Mouse (Mus musculus) kidney, embryonic 14.5 days (tissue): Measurements from ENCODE around the gene Adprm. TPM values are rescaled to one million over a fixed set of nuclear protein-coding genes. Genes with fewer than 3 reads are reported as not detected.
"Not testable (repeated sequence)": the region's sequence is repeated elsewhere in the genome, so short reads cannot be mapped to it uniquely, and the experiment has no call there.

ENCODE experiments used
- ATAC-seq: fragments of 200-750 bp; cut with Nextera tagmentation; 2 replicates; pipeline ENCODE4 v1.8.0; 2017; ENCODE audit warnings: moderate number of reproducible peaks, mild to moderate bottlenecking, moderate TSS enrichment, moderate library complexity; ENCODE audit not compliant: low FRiP score, low TSS enrichment
- H3K27ac ChIP-seq: fragments of 300-500 bp; sonication (generic); 2 replicates; pipeline ENCODE4 v1.5.1; 2014; ENCODE audit warnings: low read depth, mild to moderate bottlenecking, low read length, moderate library complexity, mixed read lengths
- H3K27me3 ChIP-seq: fragments of 300-500 bp; sonication (generic); 2 replicates; pipeline ENCODE4 v1.6.1; 2014; ENCODE audit warnings: mild to moderate bottlenecking, low read length; ENCODE audit not compliant: control insufficient read depth, insufficient read depth
- H3K36me3 ChIP-seq: fragments of 300-500 bp; sonication (generic); 2 replicates; pipeline ENCODE4 v1.6.1; 2014; ENCODE audit warnings: low read length, mixed read lengths; ENCODE audit not compliant: control insufficient read depth, insufficient read depth
- H3K4me1 ChIP-seq: fragments of 300-500 bp; sonication (generic); 2 replicates; pipeline ENCODE4 v1.6.1; 2014; ENCODE audit warnings: low read length, mixed read lengths; ENCODE audit not compliant: control insufficient read depth, insufficient read depth
- H3K4me2 ChIP-seq: fragments of 300-500 bp; sonication (generic); replicated peaks from 2 replicates; pipeline ENCODE4 v1.6.1; 2014; ENCODE audit warnings: low read depth, mild to moderate bottlenecking, low read length
- H3K4me3 ChIP-seq: fragments of 300-500 bp; sonication (generic); 2 replicates; pipeline ENCODE4 v1.5.1; 2014; ENCODE audit warnings: mild to moderate bottlenecking, low read length
- H3K9ac ChIP-seq: fragments of 300-500 bp; sonication (generic); 2 replicates; pipeline ENCODE4 v1.6.1; 2014; ENCODE audit warnings: low read depth, mild to moderate bottlenecking, low read length, moderate library complexity
- H3K9me3 ChIP-seq: fragments of 300-500 bp; sonication (generic); 2 replicates; pipeline ENCODE4 v1.6.1; 2016; ENCODE audit warnings: low read length; ENCODE audit not compliant: control insufficient read depth
- WGBS: fragments of 180-500 bp; shearing (Covaris S2); extraction: QIAGEN DNeasy Blood & Tissue Kit; methylation state at CpG from one replicate; pipeline ENCODE4 v1.1.7; 2014; 5-methylcytosine and 5-hydroxymethylcytosine counted together
- polyA plus RNA-seq: library from polyadenylated mRNA; unstranded; fragments of >200 nt; fragmentation: Nextera tagmentation; extraction: Ambion mirVana; gene quantifications from 2 replicates; pipeline ENCODE4 v1.2.1, GENCODE M21; 2014

The Adprm gene
- polyA plus RNA-seq, 1 experiment from 2014 or later: 27.7 TPM

DNA sequence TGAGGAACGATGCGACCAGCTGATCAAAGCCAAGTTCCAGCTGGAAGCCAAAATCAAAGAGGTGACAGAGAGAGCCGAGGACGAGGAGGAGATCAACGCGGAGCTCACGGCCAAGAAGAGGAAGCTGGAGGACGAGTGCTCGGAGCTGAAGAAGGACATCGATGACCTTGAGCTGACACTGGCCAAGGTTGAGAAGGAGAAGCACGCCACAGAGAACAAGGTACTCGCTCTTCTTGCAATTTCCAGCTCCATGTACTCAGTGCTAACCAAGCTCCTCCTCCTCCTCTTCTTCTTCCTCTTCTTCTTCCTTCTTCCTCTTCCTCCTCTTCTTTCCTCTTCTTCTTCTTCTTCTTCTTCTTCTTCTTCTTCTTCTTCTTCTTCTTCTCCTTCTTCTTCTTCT is 40.0 kb upstream of the Adprm start:
- not testable (repeated sequence) for H3K27me3 ChIP-seq, H3K4me1 ChIP-seq, ATAC-seq, H3K4me2 ChIP-seq, H3K36me3 ChIP-seq, H3K27ac ChIP-seq, H3K4me3 ChIP-seq, H3K9me3 ChIP-seq, H3K9ac ChIP-seq
- WGBS: 88% methylated on average over 12 of the region's 12 CpGs

DNA sequence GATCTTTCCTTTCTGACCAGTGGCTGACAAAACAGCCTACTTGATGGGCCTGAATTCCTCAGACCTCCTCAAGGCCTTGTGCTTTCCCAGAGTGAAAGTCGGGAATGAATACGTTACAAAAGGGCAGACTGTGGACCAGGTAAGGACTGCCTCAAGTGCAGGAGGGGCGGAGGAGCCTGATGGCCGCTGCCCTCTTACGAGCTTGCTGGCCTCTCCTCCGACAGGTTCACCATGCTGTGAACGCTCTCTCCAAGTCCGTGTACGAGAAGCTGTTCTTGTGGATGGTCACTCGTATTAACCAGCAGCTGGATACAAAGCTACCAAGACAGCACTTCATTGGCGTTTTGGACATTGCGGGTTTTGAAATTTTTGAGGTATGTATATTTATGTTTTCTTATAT is 34.8 kb upstream of the Adprm start:
- H3K27me3 ChIP-seq: peaks cover 11% of the 10 kb centered on the region
- no peak overlapping the region for H3K4me2 ChIP-seq
- no peak overlapping the region for H3K27ac ChIP-seq
- WGBS: 88% methylated on average over 12 of the region's 12 CpGs
- no peaks in the 10 kb centered on the region for H3K4me1 ChIP-seq
- no peaks in the 10 kb centered on the region for H3K9me3 ChIP-seq
- H3K4me3 ChIP-seq: no peak overlapping the region
- H3K9ac ChIP-seq: no peak overlapping the region
- ATAC-seq: no peak
- no peaks in the 10 kb centered on the region for H3K36me3 ChIP-seq

DNA sequence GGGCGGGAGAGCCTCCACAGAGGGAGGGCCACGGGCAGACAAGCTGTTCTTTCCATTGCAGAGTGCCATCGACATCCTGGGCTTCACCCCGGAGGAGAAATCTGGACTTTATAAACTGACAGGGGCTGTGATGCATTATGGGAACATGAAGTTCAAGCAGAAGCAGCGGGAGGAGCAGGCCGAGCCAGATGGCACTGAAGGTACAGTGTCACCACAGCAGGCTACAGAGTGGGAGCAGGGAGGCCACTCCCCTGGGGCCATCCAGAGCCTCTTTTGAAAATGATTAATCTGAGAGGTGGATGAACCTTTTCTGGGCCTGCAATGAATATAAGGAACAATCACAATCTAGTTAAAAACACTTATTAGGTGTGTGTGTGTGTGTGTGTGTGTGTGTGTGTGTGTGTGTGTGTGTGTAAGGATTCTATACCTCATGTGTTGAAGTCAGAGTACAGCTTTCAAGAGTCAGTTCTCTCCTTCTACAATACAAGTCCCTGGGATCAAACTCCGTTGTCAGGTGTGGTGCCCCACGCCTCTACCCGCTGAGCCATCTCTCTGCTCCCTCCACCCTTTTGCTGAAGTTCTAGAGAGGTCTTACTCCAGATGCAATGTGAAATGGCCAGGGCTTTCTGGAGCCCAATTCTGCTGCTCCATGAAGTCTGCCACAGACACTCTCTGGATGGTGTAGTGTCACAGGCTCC is 34.2 kb upstream of the Adprm start:
- Histone ChIP-seq H3K27me3 (peaks cover 11% of the 10 kb centered on the region), H3K27ac (no peak overlapping the region), H3K4me3 (no peak overlapping the region), H3K4me1 (no peaks in the 10 kb centered on the region), H3K4me2 (no peak overlapping the region), H3K36me3 (no peaks in the 10 kb centered on the region), H3K9me3 (no peaks in the 10 kb centered on the region), H3K9ac (no peak overlapping the region)
- ATAC-seq: no peak
- WGBS: 59% methylated on average over 9 of the region's 9 CpGs

DNA sequence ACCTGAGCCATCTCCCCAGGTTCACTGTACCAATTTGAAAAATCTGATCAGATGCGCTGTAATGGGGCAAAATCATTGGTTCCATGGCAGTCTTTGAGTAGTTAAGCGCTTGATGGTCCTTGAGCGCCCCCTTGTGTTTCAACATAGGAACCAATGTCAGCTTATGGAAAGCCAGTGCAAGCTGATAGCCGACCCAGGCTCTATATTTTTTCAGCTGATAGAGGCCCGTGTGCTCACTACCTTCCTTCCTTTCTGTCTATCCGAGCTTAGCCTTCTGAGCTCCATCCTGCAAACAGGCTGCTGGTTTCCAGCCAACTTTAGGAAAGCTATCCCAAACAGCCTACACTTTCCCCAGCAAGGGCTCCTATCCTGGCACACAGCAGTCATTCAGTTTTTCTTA is 33.1 kb upstream of the Adprm start:
- Histone ChIP-seq H3K36me3 (no peaks in the 10 kb centered on the region), H3K27me3 (peaks cover 11% of the 10 kb centered on the region), H3K4me1 (no peaks in the 10 kb centered on the region), H3K27ac (no peak overlapping the region), H3K4me3 (no peak overlapping the region), H3K9ac (no peak overlapping the region), H3K9me3 (no peaks in the 10 kb centered on the region), H3K4me2 (no peak overlapping the region)
- ATAC-seq: no peak
- 4% methylated on average over 6 of the region's 6 CpGs for whole genome bisulfite sequencing

DNA sequence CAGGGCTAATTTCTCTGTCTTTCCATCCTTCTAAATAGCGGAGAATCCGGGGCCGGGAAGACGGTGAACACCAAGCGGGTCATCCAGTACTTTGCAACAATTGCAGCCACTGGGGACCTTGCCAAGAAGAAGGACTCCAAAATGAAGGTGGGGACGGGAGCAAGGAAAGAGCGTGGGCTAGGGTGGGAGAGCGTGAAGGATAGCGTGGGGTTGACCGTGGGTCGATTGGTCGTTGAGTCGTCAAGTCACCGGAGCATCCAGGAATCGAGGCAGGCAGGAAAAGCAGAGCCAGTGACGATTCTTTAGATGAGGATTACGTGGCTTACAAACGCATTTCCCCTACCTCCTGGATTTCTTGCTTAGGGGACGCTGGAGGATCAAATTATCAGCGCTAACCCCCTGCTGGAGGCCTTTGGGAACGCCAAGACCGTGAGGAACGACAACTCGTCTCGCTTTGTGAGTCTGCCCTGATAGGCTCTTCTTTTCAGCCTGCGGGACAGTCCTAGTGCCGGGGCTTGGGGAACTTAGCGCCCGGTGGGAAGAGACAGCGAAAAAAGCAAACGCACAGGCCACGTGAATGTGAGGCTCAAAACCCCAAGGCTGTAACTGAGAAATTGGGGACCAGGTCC is 31.4 kb upstream of the Adprm start:
- Histone ChIP-seq H3K4me2 (no peak overlapping the region), H3K4me1 (no peaks in the 10 kb centered on the region), H3K27ac (no peak overlapping the region), H3K9me3 (no peaks in the 10 kb centered on the region), H3K4me3 (no peak overlapping the region), H3K27me3 (peaks cover 11% of the 10 kb centered on the region), H3K36me3 (no peaks in the 10 kb centered on the region), H3K9ac (no peak overlapping the region)
- WGBS: 49% methylated on average over 32 of the region's 32 CpGs
- no peak for ATAC-seq

DNA sequence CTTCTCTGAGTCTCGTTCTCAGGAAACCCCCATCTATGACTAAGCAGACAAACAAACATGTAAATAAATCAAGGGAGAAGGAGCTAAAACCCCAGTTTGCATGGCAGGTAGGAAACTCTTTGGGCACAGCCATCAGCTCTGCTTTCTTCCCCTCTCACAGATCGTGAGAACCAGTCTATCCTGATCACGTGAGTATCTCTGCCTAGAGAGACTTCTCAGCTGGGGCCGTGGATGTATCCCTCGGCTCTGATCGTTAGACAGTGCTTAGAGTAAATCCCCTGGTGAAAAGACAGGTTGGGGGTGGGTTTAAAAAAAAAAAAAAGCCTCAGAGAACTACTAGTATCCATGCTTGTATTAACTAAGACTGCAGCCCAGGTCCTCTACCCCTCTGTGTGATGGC is 30.8 kb upstream of the Adprm start:
- H3K4me1 ChIP-seq: no peaks in the 10 kb centered on the region
- no peaks in the 10 kb centered on the region for H3K9me3 ChIP-seq
- H3K9ac ChIP-seq: no peak overlapping the region
- no peak overlapping the region for H3K4me3 ChIP-seq
- ATAC-seq: no peak
- H3K27ac ChIP-seq: no peak overlapping the region
- no peak overlapping the region for H3K4me2 ChIP-seq
- 69% methylated on average over 6 of the region's 6 CpGs for WGBS
- H3K27me3 ChIP-seq: peaks cover 11% of the 10 kb centered on the region
- H3K36me3 ChIP-seq: no peaks in the 10 kb centered on the region

GRCm38 (mm10) chr11:67082793-67083192 is 30.4 kb upstream of the Adprm start:
- Histone ChIP-seq H3K27me3 (peaks cover 11% of the 10 kb centered on the region), H3K36me3 (no peaks in the 10 kb centered on the region), H3K9ac (no peak overlapping the region), H3K4me3 (no peak overlapping the region), H3K4me1 (no peaks in the 10 kb centered on the region), H3K4me2 (no peak overlapping the region), H3K9me3 (no peaks in the 10 kb centered on the region), H3K27ac (no peak overlapping the region)
- ATAC-seq: no peak
- WGBS: 84% methylated on average over 13 of the region's 13 CpGs

DNA sequence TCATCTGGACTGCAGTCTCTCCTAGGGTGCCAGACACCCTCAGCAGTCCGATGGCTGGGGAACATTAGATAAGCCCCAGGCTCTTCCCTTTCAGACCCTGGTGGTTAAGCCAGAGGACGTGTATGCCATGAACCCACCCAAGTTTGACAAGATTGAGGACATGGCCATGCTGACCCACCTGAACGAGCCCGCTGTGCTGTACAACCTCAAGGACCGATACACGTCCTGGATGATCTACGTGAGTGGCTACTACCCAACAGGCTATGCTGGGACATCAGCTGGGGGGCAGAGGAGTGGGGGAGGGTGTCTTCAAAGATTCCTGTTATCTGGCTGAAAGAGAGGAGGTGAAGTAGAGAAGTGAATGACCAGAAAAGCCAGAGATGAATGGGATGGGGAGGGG is 29.8 kb upstream of the Adprm start:
- no peaks in the 10 kb centered on the region for H3K36me3 ChIP-seq
- H3K4me2 ChIP-seq: no peak overlapping the region
- no peaks in the 10 kb centered on the region for H3K4me1 ChIP-seq
- peaks cover 11% of the 10 kb centered on the region for H3K27me3 ChIP-seq
- ATAC-seq: no peak
- H3K9me3 ChIP-seq: no peaks in the 10 kb centered on the region
- no peak overlapping the region for H3K9ac ChIP-seq
- no peak overlapping the region for H3K27ac ChIP-seq
- WGBS: 81% methylated on average over 7 of the region's 7 CpGs
- H3K4me3 ChIP-seq: no peak overlapping the region

- no peaks in the 10 kb centered on the region for H3K36me3 ChIP-seq
- no peaks in the 10 kb centered on the region for H3K4me1 ChIP-seq
- no peak overlapping the region for H3K4me2 ChIP-seq
- peak; percentile 93 for ATAC-seq
- WGBS: 3% methylated on average over 11 of the region's 11 CpGs
- H3K4me3 ChIP-seq: no peak overlapping the region
- no peak overlapping the region for H3K27ac ChIP-seq
- H3K9ac ChIP-seq: no peak overlapping the region
- H3K27me3 ChIP-seq: peaks cover 11% of the 10 kb centered on the region
- no peaks in the 10 kb centered on the region for H3K9me3 ChIP-seq
Measured at GRCm38 (mm10) chr11:67081125-67081649, 28.8 kb upstream of the Adprm start.
